Mouse (Mus musculus): ENCODE measurements around the gene Itga10.

DNA sequence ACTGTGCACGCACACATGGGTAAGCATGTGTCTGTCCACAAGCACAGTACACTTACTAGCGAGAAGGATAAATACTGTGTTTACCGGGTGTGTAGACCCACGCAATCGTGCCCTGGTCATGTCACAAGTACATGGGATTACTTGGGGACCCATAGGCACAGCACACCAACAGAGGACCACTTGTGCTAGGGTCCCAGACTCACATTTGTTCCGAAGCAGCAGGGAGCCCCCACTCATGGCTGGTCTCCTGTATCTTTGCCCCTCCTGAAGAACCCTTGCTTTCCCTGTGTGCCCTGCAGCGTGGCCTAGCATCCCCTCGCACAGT is 46.4 kb upstream of the Itga10 start:
- no peak for TF ChIP-seq CTCF (IDR thresholded peaks at IDR 0.05; ENCODE audit: borderline replicate concordance, insufficient read depth, low read length)
- no peak for TF ChIP-seq POLR2A (IDR thresholded peaks at IDR 0.05; ENCODE audit: low read depth, low read length)
